Mouse (Mus musculus): ENCODE data around the gene Slc22a12.

Slc22a12 gene

GRCm38 (mm10) chr19:6494504-6495170, 48.2 kb downstream of the Slc22a12 start:
- in situ Hi-C loops (cut with MboI; ENCODE audit: low sequenced_read_pairs): no loop called here

- in situ Hi-C loops (cut with MboI; ENCODE audit: low sequenced_read_pairs): no loop called here
These were observed 48.8 kb downstream of the Slc22a12 start for GRCm38 (mm10) chr19:6494032-6494431.

GRCm38 (mm10) chr19:6493219-6493618, 49.6 kb downstream of the Slc22a12 start:
- in situ Hi-C loops (cut with MboI; ENCODE audit: low sequenced_read_pairs): no loop called here

GRCm38 (mm10) chr19:6492124-6492523, 50.7 kb downstream of the Slc22a12 start:
- in situ Hi-C loops (cut with MboI; ENCODE audit: low sequenced_read_pairs): no loop called here

GRCm38 (mm10) chr19:6491538-6491937, 51.3 kb downstream of the Slc22a12 start:
- in situ Hi-C loops (cut with MboI; ENCODE audit: low sequenced_read_pairs): no loop called here

- in situ Hi-C loops (cut with MboI; ENCODE audit: low sequenced_read_pairs): no loop called here
These were observed 53.8 kb downstream of the Slc22a12 start for GRCm38 (mm10) chr19:6489030-6489429.

Measured in CH12F3 (cell line).